Mouse (Mus musculus): ENCODE measurements around the gene Gadd45gip1. TPM values are rescaled to one million over a fixed set of nuclear protein-coding genes. Genes with fewer than 3 reads are reported as not detected.

The Gadd45gip1 gene
- total RNA-seq (2022), result 10 to 100 TPM; 21.6 to 27.7 (median 23.3) TPM

DNA sequence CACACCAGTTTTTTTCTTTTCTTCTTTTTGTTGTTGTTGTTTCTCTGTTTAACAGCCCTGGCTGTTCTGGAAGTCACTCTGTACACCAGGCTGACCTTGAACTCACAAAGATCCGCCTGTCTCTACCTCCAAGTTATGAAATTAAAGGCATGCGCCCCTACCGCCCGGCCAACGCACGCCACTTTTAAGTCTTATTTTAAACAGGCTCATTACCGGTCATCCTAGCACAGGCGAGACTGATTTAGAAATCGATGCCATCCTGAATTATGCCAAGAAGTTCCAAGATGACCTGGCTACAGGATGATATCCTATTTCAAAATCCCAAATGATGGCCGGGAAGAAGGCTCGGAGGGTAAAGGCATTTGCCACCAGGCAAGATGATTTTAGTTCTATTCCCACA lies at the start of gene Gadd45gip1:
Gadd45gip1 (plus strand) TSS at position 33 of the 400 bp plus-strand sequence.
- DNase-seq (ENCODE audit: low spot score in 2 of 2), result no peak

DNA sequence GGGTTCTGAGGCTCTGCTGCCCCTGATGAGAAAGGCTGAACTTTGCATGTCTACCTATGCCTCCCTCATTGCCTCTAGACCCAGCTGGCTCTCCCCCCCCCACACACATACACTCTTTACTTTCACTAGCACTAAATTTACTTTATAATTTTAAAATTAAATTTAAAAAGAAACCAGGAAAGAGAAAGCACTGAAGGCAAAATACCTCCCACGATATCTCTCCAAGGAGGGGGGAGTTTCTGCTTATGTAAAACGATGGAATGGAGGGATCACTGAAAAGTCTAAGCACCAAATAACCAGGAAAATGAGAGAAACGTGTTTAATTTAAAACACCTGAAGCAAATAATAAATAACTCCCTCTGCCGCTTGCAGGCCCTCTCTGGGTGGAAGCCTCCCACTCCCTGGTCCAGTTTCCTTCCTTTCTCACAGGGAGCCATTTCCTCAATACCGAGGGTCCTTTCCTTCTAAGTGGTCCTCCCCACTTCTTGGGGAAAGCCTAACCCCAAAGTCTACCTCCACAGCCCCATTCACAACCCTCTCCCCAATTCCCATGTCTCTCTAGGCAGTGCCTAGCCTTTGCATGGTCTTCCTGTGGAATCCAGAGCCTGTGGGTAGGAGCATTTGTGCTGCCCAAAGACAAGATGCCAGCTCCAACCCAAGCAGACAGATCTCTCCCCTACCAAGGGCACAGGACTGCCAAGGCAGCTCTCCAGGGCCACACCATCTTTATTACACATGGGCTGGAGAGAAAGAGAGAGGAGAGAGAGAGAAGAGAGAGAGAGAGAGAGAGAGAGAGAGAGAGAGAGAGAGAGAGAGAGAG lies 49.4 kb upstream of the Gadd45gip1 start:
- no peak for DNase-seq (ENCODE audit: low spot score in 2 of 2)

DNA sequence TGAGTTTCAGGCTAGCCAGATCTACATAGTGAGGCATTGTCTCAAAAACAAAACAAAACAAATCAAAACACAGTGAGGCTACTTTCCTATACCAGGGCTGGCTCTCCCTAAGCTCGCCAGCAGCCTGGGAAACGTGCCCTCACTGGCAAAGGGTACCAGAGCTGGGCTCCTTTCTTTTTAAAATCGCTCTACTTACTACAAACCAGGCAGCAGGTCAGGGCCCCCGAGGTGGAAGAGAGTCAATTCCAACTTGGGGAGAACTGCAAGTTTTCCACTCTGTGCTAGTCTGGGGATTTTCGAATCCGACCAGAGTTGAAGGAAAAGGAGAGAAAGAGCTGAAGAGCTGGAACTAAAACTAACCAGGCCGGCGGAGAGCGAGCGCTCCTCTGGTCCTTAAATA lies 48.6 kb upstream of the Gadd45gip1 start:
- DNase-seq (ENCODE audit: low spot score in 2 of 2), result peak in 1 of 2 experiments; percentile 42

DNA sequence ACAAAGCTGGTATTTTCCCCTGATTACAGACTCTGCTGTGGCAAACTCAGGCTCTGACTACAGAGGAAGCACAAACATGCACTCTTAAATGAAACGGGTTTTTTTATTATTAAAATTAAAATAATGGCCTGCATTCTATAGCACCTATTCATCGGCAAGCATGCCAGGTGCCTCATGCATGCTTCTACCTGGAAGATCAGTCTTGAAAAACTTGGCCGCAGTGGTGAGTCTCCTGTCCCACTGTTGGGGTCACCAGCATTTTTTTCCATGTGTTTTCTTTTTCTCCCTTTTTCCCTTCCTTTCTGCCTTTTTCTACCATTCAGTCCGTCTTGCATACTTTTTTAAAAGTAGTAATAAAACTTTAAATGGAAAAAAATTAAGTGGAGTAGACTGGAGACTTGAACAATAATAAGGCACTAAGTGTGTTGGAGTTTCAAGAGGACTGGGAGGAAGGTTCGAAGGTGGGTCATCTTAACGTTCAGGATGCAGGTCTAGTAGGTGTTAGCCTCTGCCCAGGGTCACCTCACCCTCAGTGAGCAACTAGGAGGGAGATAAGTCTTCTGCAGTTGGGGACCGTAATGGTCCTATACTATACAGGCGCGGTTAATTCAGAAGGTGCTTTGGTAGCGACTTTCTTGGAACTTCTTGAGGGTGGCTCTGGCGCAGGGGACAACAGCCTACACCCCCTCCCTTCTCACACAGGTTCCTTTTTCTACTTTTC lies 48.0 kb upstream of the Gadd45gip1 start:
- no peak for DNase-seq (ENCODE audit: low spot score in 2 of 2)

DNA sequence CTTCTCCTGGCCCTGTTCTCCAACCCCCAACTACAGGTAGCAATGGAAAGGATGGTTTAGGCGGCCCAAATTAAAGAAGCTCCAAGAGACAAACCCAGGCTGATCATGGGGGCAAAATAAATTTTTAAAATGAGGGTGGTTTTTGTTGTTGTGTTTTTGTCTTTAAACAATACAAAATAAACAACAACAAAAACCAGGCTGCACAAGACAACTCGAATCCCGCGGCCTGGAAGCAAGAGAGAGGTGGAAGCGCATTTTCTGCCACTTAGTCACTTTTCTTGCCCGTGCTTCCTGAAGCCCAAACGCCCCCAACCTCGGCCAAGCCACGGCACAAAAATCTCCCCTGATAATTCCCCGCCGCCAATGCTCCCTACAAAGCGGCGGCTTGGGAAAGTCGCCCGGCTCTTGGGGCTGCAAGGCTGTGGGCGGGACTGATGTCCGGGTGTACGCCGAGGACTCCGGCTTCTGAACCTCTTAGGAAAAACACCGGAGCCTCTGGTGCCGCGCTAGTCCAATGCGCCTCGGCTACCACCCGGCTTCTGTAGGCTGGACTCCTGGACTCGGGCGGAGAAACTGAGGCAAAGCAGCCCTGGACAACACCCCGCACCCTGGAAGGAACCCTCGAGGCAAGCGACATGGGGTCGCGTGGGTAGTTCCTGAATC lies 47.3 kb upstream of the Gadd45gip1 start:
- peak in 1 of 2 experiments; percentile 31 for DNase-seq (ENCODE audit: low spot score in 2 of 2)

DNA sequence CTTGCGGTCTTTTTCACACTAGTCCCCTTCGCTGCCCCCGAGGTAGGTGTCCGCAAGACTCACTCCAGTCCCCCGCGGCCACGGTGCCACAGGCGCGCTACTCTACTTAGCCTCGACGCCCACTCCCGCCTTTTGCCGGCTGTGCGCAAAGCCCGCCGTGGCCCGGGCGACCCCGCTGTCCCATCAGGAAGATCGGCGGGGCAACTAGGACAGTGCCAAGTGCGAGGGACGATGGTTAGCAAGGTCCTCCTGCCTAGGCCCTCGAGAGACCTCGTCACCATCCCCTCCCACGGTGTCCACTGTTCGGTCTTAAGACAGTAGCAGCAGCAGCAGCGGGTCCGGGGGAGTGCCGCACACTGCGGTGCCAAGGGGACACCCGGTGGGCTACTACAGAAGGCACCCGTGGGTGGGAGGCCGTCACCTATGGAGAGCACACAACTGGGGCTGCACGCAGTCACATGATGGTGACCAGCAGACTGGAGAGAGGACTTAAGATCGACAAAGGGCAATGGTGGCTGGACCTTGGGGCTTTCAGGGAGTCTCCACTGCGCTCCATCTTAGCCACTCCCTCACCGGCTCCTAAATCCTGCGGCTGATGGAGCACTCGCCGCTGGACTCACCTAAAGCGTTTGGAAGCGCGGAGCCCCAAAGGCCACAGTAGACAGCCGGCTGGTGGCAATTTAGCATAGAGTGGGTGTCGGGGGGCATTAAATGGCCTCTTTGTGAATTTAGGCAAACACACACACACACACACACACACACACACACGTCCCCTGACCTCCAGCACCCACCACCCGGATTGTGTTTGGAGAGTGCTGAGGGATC lies 46.4 kb upstream of the Gadd45gip1 start:
- DNase-seq (ENCODE audit: low spot score in 2 of 2), result no peak

DNA sequence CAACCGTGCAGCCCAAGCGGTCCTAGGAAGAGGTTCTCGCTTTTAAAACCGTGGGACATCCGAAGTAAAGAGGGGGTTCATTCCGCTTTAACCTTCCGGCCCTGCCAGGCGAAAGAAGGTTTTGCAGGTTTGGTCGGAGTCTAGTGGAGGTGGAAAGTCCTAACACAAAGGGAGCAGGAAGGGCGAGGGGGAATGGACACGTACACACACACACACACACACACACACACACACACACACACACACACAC lies 45.9 kb upstream of the Gadd45gip1 start:
- DNase-seq (ENCODE audit: low spot score in 2 of 2), result no peak

DNA sequence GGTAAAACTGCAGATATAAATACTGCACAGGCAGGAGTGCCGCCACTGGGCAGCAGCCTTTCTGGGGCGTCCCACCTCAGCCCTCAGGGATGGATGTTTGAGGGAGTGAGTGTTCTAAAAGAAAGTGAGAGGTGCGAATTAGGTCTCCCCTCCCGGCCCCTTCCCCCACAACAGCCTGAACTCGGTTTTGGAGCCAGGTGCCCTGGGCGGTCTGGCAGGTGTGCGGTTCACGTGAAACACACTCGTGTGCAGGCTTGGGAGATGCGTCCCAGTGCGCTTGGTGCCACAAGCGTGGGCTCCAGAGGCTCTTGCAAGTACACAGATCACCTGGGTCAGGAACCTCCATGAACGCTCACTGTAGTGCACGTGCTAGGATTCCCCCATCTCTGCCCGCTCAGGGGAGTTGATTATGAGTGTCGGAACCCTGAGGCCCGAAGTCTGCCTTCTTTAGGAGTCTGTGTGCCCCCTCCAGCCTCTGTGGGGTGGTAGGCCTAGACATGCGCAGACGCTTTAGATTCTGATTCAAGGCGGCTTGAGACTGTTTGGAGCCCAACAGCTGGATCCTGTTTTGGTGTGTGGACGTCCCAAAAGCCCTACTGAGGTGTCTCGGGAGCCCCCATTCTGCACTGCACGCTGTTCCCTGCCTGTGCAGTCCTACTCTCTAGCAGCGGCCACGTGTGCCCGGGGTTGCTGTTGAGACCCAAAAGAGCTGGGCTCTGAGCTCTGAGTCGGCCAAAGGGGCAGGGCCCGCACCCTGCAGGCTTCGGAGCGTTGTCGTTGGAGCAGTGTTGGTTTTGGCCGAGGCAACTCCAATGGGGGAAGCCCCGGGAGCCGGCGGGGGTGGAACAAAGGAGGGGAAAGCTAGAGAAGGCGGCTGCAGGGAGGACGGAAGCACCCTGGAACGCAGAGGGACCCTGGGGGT lies 45.3 kb upstream of the Gadd45gip1 start:
- no peak for DNase-seq (ENCODE audit: low spot score in 2 of 2)

DNA sequence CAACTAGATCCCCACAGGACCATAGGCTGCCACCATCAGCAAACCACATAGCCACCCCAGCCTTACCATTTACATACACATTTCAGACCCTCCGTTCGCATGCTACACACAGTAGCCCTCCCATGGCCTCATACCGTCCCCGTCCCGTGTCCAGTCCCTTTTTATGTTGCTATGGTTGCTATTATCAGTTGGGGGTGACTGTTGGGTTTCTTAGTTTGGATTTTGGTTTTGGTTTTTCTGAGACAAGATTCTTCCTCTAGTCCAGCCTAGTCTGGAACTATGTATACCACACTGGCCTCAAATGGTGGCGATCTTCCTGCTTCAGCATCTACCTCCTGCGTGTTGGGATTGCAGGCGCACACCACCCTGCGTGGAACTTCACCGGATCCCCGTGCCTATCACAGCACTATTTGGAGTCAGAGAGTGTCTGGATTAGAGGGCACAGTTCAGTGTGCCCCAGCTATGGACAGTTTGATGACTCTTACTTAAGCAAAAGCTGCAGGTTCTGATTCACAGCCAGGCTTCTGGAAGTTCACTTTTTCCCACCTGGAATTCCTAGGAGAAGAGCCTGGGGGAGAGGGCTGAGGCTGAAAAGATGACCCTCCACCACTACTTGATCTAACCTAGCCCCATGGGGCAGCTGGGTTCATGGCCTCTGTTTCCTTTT lies 44.4 kb upstream of the Gadd45gip1 start:
- no peak for DNase-seq (ENCODE audit: low spot score in 2 of 2)

DNA sequence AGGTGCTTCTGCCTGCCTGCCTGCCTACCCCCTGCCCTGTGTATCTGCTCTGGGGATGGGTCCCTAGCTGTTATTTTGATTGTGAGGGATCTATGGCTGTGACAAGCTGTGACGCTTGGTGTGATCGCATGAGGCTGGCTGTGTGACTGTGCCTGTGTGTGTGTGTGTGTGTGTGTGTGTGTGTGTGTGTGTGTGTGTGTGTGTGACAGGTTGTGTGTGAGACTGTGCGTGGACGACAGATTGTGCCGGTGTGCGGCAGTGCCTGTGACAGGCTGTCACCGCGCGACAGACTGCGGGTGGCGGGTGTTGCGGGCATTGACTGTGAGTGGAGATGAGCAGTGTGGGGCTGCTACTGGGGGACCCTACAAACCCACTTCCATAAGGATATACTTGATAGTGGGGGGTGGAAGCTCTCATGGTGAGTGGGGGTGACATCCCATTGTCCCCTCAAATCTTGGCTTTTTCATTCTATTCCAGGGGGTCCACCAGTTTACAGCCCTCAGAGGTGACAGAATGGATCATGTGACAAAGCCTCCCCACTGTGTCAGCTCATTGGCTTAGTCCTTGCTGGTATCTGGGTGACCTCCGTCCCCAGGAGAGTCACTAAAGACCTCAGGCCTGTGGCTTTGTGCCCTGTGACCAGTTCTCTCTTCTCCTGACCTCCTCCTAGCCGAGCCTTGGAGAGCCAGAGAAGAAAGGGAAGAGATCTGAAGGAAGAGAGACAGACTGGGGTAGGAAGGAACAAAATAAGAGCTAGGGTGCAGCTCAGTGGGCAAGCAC lies 43.6 kb upstream of the Gadd45gip1 start:
- DNase-seq (ENCODE audit: low spot score in 2 of 2), result no peak

DNA sequence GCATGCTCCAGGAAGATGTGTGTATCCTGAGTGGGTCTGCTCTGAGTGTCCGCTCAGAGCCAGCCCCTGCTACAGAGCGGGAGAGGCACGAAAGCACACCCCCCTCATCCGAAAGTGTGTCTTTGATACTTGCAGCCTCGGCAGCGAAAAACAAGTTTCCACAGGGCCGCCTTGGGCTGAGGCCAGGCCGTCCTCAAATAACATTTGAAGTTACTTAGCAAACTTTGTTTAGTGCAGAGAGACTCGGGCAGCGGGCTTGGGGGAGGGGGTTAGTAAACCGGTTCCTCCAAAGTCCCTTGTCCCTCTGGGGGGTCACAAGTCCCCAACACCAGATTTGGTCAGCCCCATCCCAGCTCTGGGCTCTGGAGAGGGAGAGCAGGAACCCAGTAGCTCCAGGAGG lies 42.4 kb upstream of the Gadd45gip1 start:
- DNase-seq (ENCODE audit: low spot score in 2 of 2), result peak in 1 of 2 experiments; percentile 50

DNA sequence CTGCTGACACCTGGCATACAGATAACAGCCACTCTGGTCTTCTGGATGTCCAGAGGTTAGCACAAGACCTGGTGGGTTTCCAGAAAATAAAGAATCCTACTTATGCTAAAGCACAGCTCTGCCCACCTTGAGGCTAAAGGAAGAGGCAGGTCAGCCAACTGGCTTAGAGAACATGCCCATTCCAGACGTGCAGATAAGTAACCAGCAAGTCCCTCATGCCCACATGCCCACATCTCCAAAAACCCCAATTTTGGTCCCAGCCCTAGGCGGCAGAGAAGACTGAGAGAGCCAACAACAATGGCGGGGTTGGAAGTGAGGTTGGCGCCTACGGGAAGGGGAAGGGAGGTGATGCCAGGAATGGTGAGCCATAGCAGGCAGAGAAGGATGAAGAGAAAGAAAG lies 42.0 kb upstream of the Gadd45gip1 start:
- DNase-seq (ENCODE audit: low spot score in 2 of 2), result no peak

DNA sequence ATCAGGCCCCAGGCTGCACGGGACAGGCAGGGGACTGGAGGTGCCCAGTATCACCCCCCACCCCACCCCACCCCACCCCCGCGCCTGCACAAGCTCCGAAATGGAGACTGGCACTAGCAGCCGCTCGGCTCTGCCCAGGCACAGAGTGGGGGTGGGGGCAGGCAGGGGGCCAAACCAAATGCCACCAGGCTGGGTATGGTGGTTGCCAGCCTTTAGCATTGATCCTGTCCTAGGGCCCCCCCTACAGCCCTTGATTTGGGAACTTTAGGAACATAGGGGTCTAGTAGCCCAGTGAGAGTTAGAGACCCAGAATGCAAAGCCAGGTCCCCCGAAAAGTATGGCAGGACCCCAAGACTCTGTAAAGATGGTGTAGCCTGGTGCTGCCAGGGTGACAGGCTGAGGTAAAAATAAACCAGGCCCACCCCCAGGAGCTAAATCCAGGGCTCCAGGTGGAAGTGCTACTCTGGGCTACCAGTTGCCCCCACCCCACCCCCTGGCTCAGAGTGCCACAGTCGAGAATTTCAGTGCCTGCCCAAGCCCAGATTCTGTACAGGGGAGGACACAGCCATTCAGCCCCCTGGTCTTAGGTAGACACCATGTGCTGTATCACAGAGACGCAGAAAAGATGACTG lies 41.4 kb upstream of the Gadd45gip1 start:
- no peak for DNase-seq (ENCODE audit: low spot score in 2 of 2)

DNA sequence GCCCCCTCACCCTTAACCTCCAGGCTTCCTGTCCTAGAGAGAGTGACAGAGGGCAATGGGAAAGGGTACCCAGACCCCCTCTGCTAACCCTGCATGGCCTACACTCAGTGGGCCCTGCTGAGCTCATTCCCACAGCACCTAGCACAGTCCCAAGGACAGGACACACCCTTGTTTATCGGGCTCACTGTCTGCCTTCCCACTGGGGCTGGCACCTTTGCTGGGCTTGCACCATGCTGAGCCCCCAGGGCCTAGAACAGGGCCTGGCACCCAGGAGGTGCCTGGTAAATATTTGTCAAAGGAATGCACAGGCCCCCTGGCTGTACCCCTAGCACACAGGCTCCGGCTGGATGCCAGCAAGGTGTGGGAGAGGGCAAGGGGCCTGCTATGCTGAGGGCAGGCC lies 40.8 kb upstream of the Gadd45gip1 start:
- DNase-seq (ENCODE audit: low spot score in 2 of 2), result no peak

DNA sequence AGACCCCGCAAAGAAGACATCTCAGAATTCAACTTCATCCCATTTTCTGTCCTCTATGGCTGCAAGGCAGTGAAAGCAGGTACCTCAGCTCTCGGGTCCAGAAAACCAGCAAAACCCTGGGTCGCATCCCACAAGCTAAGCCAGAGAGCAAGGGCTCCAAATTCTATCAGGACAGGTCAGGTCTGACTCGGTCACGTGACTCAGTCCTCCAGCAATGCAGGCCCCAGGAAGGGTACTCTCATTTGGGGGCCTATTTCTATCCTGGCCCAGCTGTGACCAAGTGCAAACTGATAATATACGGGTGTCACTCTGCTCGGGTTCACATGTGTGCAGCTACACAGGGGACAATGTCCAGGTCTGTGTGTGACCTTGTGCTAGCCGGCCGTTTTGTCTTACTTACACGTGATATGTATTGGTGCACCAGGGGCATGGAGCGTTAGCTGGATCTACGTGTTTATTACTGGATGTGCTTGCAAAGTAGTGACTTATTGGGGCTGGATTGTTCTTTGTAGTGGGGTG lies 38.8 kb upstream of the Gadd45gip1 start:
- DNase-seq (ENCODE audit: low spot score in 2 of 2), result no peak

DNA sequence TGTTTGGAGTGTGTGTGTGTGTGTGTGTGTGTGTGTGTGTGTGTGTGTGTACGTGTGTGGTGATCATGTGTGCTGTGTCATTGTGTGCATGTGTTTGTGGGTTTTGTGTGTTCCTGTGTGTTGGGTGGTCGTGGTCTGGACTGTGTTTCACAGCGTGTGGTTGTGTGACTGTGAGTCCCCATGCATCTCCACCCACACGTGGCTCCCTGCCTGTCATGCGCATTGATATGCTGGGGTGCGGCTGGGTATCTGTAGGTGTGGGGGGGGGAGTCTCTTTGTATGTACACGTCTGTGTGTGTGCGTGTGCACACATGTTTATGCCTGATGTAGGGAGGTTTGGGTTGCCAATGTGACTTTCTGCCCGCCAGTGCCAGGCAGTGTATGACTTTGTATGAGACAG lies 38.2 kb upstream of the Gadd45gip1 start:
- peak in 1 of 2 experiments; percentile 62 for DNase-seq (ENCODE audit: low spot score in 2 of 2)

DNA sequence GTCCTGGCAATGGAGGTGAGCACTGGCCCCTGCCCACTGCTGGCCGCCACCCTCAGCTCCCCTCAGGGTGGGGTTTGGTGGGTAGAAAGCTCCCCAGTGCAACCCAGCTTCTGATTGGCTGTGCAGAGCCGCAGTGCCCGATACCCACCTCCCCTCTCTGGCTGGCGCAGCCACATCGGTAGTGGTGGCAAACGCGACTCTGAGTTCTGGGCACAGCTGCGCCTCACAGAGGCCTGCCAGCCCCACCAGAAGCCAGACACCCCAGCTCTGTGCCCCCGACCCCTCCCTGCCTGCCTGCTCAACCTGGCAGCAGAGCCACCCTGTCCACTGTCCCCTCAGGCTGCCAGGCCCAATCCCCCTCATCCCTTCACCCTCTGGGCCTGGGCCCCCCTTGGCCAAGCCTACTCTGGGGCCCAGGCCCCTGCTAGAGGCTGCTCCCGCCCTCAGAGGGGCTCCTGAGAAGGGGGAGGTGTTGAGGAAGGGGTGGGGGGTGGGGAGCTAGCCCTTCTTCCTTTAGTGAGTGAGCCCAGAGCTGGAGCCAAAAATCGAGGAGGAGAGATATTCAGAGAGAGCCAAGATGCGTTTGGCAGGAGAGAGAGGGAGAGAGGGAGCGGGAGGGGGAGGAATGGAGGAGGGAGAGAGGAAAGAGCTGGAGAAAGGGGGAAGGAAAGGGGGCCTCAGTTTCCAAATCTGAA lies 37.4 kb upstream of the Gadd45gip1 start:
- peak in 1 of 2 experiments; percentile 72 for DNase-seq (ENCODE audit: low spot score in 2 of 2)

DNA sequence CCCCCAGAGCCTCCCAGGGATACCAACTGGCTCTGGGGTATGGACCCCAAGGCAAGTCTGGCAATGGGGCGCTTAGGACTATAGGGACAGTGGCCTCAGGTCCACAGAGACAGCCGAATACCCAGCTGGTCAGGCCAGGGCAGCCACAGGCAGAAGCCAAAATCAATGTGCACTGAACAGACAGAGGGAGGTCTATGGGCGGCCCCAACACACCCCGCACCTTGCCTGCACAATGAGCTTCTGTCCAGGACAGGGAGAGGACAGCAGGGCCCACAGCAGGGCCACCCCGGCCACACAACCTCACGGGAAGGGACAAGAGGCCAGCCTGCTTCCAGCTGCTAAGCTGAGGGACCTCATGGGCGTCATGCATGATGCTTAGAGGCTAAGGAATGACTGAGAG lies 36.8 kb upstream of the Gadd45gip1 start:
- peak in 1 of 2 experiments; percentile 64 for DNase-seq (ENCODE audit: low spot score in 2 of 2)

Measured in layer of hippocampus, adult 8-10 months (tissue).